Comparison of ENCODE assay signal across 8 mouse cellular contexts in the genomic region with DNA sequence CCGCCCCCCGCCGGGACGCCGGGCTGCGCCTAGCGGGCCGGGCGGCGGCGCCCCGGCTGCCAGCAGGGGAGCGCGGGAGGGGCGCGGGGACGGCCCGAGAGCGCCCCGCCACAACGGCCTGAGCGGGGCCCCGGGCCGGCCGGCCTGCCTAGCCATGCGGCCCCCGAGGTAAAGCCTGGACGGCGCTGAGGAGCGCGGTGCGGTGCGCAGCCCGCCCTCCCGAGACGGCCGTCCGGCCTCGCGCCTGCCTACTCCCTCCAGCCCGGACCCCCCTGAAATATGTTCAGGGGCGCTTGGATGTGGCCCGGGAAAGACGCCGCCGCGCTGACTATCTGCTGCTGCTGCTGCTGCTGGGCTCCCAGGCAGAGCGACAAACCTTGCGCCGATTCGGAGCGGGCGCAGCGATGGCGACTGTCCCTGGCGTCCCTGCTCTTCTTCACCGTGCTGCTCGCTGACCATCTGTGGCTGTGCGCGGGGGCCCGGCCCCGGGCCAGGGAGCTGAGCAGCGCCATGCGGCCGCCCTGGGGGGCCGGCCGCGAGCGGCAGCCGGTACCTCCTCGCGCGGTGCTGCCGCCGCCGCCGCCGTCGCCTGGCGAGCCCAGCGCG. TPM values are rescaled to one million over a fixed set of nuclear protein-coding genes. Genes with fewer than 3 reads are reported as not detected.
DNase-seq lines count a peak whose midpoint lies in the region; ATAC-seq and TF ChIP-seq lines count a peak whose summit lies in the region.

Gene Tmem28, plus strand, starts transcription at position 232 of the 606 bp plus-strand sequence.

- H3K36me3 ChIP-seq in heart, embryonic 16.5 days (ENCODE audit: control insufficient read depth, insufficient read depth) = no peaks in the 10 kb centered on the region
- no peaks in the 10 kb centered on the region for H3K36me3 ChIP-seq in midbrain, embryonic 15.5 days (replicated peaks)

- H3K4me2 ChIP-seq in heart, embryonic 16.5 days (ENCODE audit: low read depth, low read length) = peak within 1 kb of the TSS; percentile 79
- peak within 1 kb of the TSS; percentile 68 for H3K4me2 ChIP-seq in midbrain, embryonic 15.5 days

- H3K9ac ChIP-seq in heart, embryonic 16.5 days (ENCODE audit: low read length) = no peak within 1 kb of the TSS
- H3K9ac ChIP-seq in midbrain, embryonic 15.5 days = peak within 1 kb of the TSS; percentile 59

- no peak for ATAC-seq in heart, embryonic 16.5 days (replicated peaks; ENCODE audit: extremely low read depth, insufficient read depth, low FRiP score)
- ATAC-seq in midbrain, embryonic 15.5 days (replicated peaks) = peak; percentile 25
- no peak for ATAC-seq in erythroblast, adult 5-6 weeks (replicated peaks; ENCODE audit: low FRiP score, poor library complexity, severe bottlenecking)
- no peak for ATAC-seq in granulocyte monocyte progenitor cell, adult 5-6 weeks (replicated peaks; ENCODE audit: poor library complexity, severe bottlenecking)

- no peak for TF ChIP-seq CTCF in cortical plate, adult 2 months (IDR thresholded peaks at IDR 0.05; ENCODE audit: extremely low read depth, insufficient read depth, low read length)

- DNase-seq in heart, adult 11 months = no peak
- DNase-seq in ZHBTc4 (ENCODE audit: low read depth, low spot score) = peak; percentile 9
- peak; percentile 12 to 25 for DNase-seq in layer of hippocampus, postnatal 10 days (ENCODE audit: low spot score in 2 of 2)

- peaks cover 48% of the 10 kb centered on the region for H3K27me3 ChIP-seq in heart, embryonic 16.5 days (ENCODE audit: control insufficient read depth, insufficient read depth, low read length)
- peaks cover 4% of the 10 kb centered on the region for H3K27me3 ChIP-seq in midbrain, embryonic 15.5 days (replicated peaks)

- no peaks in the 10 kb centered on the region for H3K4me1 ChIP-seq in heart, embryonic 16.5 days (ENCODE audit: control insufficient read depth, insufficient read depth, low read length)
- no peaks in the 10 kb centered on the region for H3K4me1 ChIP-seq in cortical plate, adult 2 months (ENCODE audit: control insufficient read depth, insufficient read depth, low read length)
- peaks cover 3% of the 10 kb centered on the region; the same call in 1 of the 2 replicates for H3K4me1 ChIP-seq in midbrain, embryonic 15.5 days

- H3K9me3 ChIP-seq in heart, embryonic 16.5 days (replicated peaks; ENCODE audit: control insufficient read depth, low read length) = no peaks in the 10 kb centered on the region; the same call in 1 of the 2 replicates
- no peaks in the 10 kb centered on the region for H3K9me3 ChIP-seq in midbrain, embryonic 15.5 days

- 20% methylated on average over 49 of the region's 82 CpGs for WGBS in heart, embryonic 16.5 days
- 31% methylated on average over 60 of the region's 82 CpGs for WGBS in midbrain, embryonic 15.5 days

- H3K4me3 ChIP-seq in heart, embryonic 16.5 days (ENCODE audit: low read length) = peak within 1 kb of the TSS; percentile 59
- H3K4me3 ChIP-seq in cortical plate, adult 2 months (ENCODE audit: insufficient read depth, low read length) = peak within 1 kb of the TSS; percentile 66
- H3K4me3 ChIP-seq in midbrain, embryonic 15.5 days = peak within 1 kb of the TSS; percentile 67

- H3K27ac ChIP-seq in heart, embryonic 16.5 days (ENCODE audit: low read length) = no peak within 1 kb of the TSS
- no peak within 1 kb of the TSS; the same call in 1 of the 2 replicates for H3K27ac ChIP-seq in cortical plate, adult 2 months (ENCODE audit: insufficient read depth, low read length)
- peak within 1 kb of the TSS; percentile 79 for H3K27ac ChIP-seq in midbrain, embryonic 15.5 days

- no peak for TF ChIP-seq POLR2A in cortical plate, adult 2 months (IDR thresholded peaks at IDR 0.05; ENCODE audit: extremely low read depth, insufficient read depth, low read length)

RNA-seq across cellular contexts. Expression of gene Tmem28, which starts in this region (rescaled TPM):
- polyA plus RNA-seq in heart, embryonic 16.5 days (2015; fragmentation: Nextera tagmentation; extraction: Ambion mirVana) = 0.05 TPM in 1 of 2 replicates, not detected in the other
- polyA plus RNA-seq in cortical plate, adult 2 months (2012; rRNA removed) = 10.3 and 11.1 TPM in 2 replicates
- total RNA-seq in layer of hippocampus, postnatal 10 days (2021) = 10 to 100 TPM; 21.7 to 23.1 TPM
- polyA plus RNA-seq in midbrain, embryonic 15.5 days (2015; fragmentation: Nextera tagmentation; extraction: Ambion mirVana) = 2.0 and 2.1 TPM in 2 replicates
- not detected in 2 replicates for total RNA-seq in erythroblast, adult 5-6 weeks (2015; ENCODE audit: low replicate concordance)
- 0.14 TPM in 1 of 2 replicates, not detected in the other for total RNA-seq in erythroblast, adult 5-6 weeks (2017; ENCODE audit: low replicate concordance)
- not detected in 2 replicates for total RNA-seq in granulocyte monocyte progenitor cell, adult 5-6 weeks (2014; fragmentation: Nextera tagmentation)
- total RNA-seq in granulocyte monocyte progenitor cell, adult 5-6 weeks (2017) = not detected in 2 replicates

Comparison
In these comparisons a context has a peak if more than half of its experiments do, and no peak if none do; other contexts are left out.
1. RNA of gene Tmem28 (total RNA-seq): 21.7 to 23.1 TPM in layer of hippocampus, postnatal 10 days; 0.14 TPM in erythroblast, adult 5-6 weeks and not detected in granulocyte monocyte progenitor cell, adult 5-6 weeks; every median in the first group is over 10 times any median in the second.
2. Peak in every context shown above with its lines, with median percentiles within 50 percentile points of each other: H3K4me3 ChIP-seq.